ENCODE assay signal across 8 mouse cellular contexts in the genomic region with DNA sequence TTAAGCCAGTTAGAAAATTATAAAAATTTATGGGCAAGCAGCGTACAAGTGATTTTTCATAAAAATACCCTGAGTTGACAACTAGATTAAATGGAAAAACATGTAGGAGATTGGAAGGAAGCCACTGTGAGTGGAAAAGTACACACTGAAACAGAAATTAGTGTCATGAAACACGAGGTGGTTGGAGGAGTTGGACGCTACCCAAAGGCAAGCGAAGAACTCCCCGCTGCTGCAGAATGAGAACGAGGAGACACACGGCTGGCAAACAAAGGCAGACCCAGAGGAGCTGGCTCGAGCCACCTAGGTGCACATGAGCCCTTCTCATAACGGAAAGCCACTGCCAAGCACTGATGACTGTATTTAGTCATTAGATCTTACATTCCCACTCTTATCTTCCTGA.
DNase-seq lines count a peak whose midpoint lies in the region; ATAC-seq and TF ChIP-seq lines count a peak whose summit lies in the region.

No protein-coding gene starts in this region.

- TF ChIP-seq CTCF in lung, adult 2 months (IDR thresholded peaks at IDR 0.05; ENCODE audit: insufficient read depth, low read length), result no peak

- 50% methylated on average over 9 of the region's 9 CpGs for WGBS in lung, adult 2 months

- no peak for TF ChIP-seq POLR2A in lung, adult 2 months (IDR thresholded peaks at IDR 0.05; ENCODE audit: borderline replicate concordance, extremely low read depth, low read depth, low read length)

- intact Hi-C loops in left cerebral cortex, postnatal 25 days (cut with DNase I), result no loop called here

- ATAC-seq in erythroblast, adult 5-6 weeks (replicated peaks; ENCODE audit: low FRiP score, poor library complexity, severe bottlenecking), result no peak

- no peak overlapping the region for H3K4me3 ChIP-seq in lung, adult 2 months (replicated peaks; ENCODE audit: extremely low read depth, low read depth, low read length)

- H3K4me1 ChIP-seq in lung, adult 2 months (ENCODE audit: control insufficient read depth, insufficient read depth, low read length), result no peaks in the 10 kb centered on the region

- DNase-seq in lung, adult 18-20 months, result peak; percentile 20 to 43
- no peak for DNase-seq in lung, adult 2 months
- peak; percentile 69 for DNase-seq in fibroblast of lung, adult 2 months (ENCODE audit: low read depth)
- DNase-seq in kidney, adult 9 months, result peak; percentile 10
- peak; percentile 62 to 86 for DNase-seq in left cerebral cortex, postnatal 25 days (ENCODE audit: low spot score in 2 of 2)
- peak; percentile 79 for DNase-seq in skeletal muscle tissue, adult 2 months (ENCODE audit: low read depth, low spot score)
- DNase-seq in c-Kit-positive CD71-positive TER-119-positive erythroid progenitor cells, embryonic 14.5 days (ENCODE audit: low spot score), result no peak

Comparison
In these comparisons a context has a peak if more than half of its experiments do, and no peak if none do; other contexts are left out.
1. DNase-seq: peak in lung, adult 18-20 months (2 of 2), fibroblast of lung, adult 2 months (single experiment), kidney, adult 9 months (single experiment), left cerebral cortex, postnatal 25 days (2 of 2) and skeletal muscle tissue, adult 2 months (single experiment); none in lung, adult 2 months (single experiment) and c-Kit-positive CD71-positive TER-119-positive erythroid progenitor cells, embryonic 14.5 days (single experiment).